Mouse (Mus musculus) gastrocnemius, adult 8-10 months (tissue): ENCODE results near the gene Dek. TPM values are rescaled to one million over a fixed set of nuclear protein-coding genes. Genes with fewer than 3 reads are reported as not detected.
A peak's percentile ranks its signal among the peaks of the same experiment; 100 is the strongest.

Experiments used
- DNase-seq, 2 experiments: peaks; one replicate each; pipeline ENCODE4 v3.0.0; 2022; ENCODE audit warnings: low spot score in 2 of 2
- total RNA-seq, 4 experiments: library from RNA; stranded (reverse); gene quantifications; 2 replicates each; pipeline ENCODE4 v1.2.4; 2022

Gene Dek
- 10 to 100 TPM; 30.6 to 39.9 (median 36.6) TPM for total RNA-seq

GRCm38 (mm10) chr13:47105711-47106579 is at the start of gene Dek:
TSS of gene Dek (minus strand) at chr13:47106201.
- DNase-seq, result peak; percentile 67 to 69

- DNase-seq, result no peak
These were observed 48.9 kb upstream of the Dek start for GRCm38 (mm10) chr13:47154866-47155265.

GRCm38 (mm10) chr13:47153206-47153605 is 47.2 kb upstream of the Dek start:
- DNase-seq, result no peak

- DNase-seq, result no peak
These were observed 46.4 kb upstream of the Dek start for GRCm38 (mm10) chr13:47152390-47152789.

- DNase-seq, result no peak
These were observed 45.1 kb upstream of the Dek start for GRCm38 (mm10) chr13:47151060-47151459.

- DNase-seq, result no peak
These were observed 44.0 kb upstream of the Dek start for GRCm38 (mm10) chr13:47149993-47150392.

GRCm38 (mm10) chr13:47148573-47148972 is 42.6 kb upstream of the Dek start:
- no peak for DNase-seq

- no peak for DNase-seq
These were observed 40.4 kb upstream of the Dek start for GRCm38 (mm10) chr13:47146388-47146787.

GRCm38 (mm10) chr13:47145939-47146338 is 39.9 kb upstream of the Dek start:
- no peak for DNase-seq

GRCm38 (mm10) chr13:47142764-47143163 is 36.8 kb upstream of the Dek start:
- no peak for DNase-seq

- no peak for DNase-seq
These were observed 29.7 kb upstream of the Dek start for GRCm38 (mm10) chr13:47135741-47136140.

- no peak for DNase-seq
These were observed 28.8 kb upstream of the Dek start for GRCm38 (mm10) chr13:47134836-47135235.

GRCm38 (mm10) chr13:47133058-47133457 is 27.1 kb upstream of the Dek start:
- DNase-seq, result no peak

- no peak for DNase-seq
These were observed 23.1 kb upstream of the Dek start for GRCm38 (mm10) chr13:47129090-47129489.

- DNase-seq, result no peak
These were observed 19.6 kb upstream of the Dek start for GRCm38 (mm10) chr13:47125595-47125994.

GRCm38 (mm10) chr13:47124986-47125385 is 19.0 kb upstream of the Dek start:
- DNase-seq, result no peak

- DNase-seq, result no peak
These were observed 18.4 kb upstream of the Dek start for GRCm38 (mm10) chr13:47124449-47124848.

- DNase-seq, result peak; percentile 31 to 54
These were observed 16.8 kb upstream of the Dek start, which contains the start of gene Rnf144b for GRCm38 (mm10) chr13:47122537-47123430. TSS of gene Rnf144b (plus strand) at chr13:47122656.

GRCm38 (mm10) chr13:47121333-47121889 is 15.4 kb upstream of the Dek start:
- DNase-seq, result no peak

GRCm38 (mm10) chr13:47116000-47116399 is 10.0 kb upstream of the Dek start:
- DNase-seq, result no peak

GRCm38 (mm10) chr13:47112924-47113323 is 6.9 kb upstream of the Dek start:
- DNase-seq, result no peak

GRCm38 (mm10) chr13:47112056-47112455 is 6.1 kb upstream of the Dek start:
- DNase-seq, result no peak
